Mouse (Mus musculus) telencephalon, adult 2 months (tissue): ENCODE data around the gene Hnf1b.

Experiments used
- DNase-seq: peaks from one replicate; pipeline ENCODE4 v3.0.0-alpha.2; 2011; ENCODE audit warnings: low read depth, low spot score

Hnf1b gene

DNA sequence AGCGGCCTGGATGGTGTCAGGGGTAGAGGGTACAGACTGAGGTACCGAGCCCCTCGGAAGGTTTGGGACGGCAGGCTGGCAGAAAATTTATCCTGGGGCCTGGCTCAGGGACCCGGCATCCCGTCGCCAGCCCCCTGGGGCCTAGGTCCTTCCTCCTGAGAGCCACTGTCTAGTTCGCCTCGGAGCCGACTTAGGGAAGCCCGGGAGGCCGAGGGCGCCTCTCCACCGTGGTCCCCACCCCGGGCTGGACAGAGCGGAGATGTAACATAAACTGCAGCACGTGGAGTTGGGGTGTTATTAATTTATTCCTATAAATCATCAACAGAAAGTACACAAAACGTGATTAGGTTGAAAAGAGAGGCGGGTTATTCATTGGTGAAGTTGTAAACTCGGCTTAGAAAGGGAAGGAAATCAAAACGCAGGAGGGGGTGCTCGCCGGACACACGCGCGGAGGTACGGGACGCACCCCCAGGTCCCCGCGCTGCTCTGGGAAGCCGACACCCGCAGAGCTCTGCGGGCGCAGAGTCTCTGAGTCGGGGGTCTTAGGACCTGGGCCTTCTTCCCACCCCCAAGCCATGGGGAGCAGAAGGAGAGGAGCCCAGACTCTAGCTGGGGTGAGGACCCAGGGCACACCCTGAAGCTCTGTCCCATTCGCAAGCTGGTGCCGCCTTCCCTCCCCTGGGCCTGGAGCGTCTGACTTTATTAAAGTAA, 2.8 kb downstream of the Hnf1b start:
- no peak for DNase-seq

DNA sequence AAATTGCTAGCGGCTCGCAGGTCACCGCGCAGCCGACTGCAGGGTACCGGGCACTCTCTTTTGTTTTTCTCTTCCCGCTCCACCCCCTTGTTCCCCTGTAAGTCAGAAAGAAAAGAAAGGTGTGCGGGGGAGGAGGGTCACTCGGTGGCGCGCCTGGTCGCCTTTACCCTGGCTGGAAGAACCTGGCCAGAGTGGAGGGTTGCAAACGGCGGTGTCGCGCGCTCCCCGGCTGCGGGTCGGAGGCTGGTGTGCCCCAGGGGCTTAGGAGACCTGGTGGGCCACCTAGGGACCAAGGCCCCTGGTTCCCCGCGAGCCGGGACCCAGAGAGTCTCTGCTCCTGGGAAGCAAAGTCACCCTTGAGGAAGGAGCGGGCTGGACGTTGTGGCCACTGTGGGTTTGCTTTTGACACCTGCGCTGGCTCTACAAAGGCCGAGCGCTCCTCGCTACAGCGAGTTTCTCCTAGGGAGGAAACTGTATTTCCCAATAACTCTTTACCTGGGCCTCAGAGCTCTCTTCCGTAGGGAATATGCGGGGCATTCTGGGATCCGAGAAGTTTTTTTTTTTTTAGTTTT, 3.4 kb downstream of the Hnf1b start:
- no peak for DNase-seq

DNA sequence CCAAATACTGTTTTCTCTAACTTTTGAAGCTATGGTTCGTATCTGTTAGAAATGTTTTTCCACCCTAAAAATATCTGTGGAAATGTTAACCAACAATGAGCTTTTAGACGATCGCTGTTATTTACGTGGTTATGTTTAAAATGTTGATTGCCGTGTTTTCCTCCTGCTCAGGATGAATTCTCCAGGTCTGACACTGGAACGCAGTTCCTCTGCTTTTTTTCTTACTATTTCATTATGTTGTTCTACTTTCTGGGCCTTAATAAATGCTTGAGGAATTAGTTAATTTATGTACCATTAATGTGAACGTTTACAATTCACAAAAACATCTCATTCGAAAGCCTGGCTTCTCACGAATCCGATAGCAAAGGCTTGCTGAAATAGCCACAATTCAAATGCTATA, 4.2 kb downstream of the Hnf1b start:
- no peak for DNase-seq

GRCm38 (mm10) chr11:83854707-83855106, 4.8 kb downstream of the Hnf1b start:
- no peak for DNase-seq

DNA sequence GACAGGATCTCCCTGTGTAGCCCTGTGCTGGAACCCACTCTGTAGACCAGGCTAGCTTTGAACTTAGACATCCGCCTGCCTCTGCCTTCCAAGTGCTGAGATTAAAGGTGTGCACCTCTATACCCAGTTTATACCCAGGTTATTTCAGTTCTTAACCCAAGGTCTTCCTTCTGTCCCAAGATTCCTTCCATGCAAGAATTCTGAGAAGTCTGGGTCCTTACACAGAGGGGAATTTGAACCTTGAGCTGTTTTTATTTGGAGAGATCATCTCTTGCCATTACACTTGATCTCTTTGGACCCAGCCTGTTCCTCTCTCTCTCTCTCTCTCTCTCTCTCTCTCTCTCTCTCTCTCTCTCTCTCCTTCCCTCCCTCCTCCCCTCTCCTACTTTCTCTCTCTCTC, 7.4 kb downstream of the Hnf1b start:
- no peak for DNase-seq

DNA sequence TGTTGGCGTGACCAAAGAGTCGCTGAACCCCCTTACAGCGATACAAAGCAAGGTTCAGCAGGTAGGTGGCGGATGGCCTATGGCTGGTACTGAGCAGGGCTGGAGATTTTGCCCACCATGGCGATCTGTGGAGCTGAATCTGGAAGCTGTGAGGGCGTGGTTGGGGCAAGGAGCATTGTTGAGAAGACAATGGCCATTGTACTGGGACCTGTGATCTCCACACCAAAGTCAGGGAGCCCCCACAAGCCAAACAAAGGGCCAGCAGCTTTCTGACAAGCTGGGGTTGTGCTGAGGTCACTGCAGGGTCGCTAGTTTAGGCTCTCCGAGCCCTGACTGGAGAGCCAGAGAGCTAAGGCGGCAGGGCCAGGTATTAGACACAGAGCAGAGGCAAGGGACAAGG, 15.4 kb downstream of the Hnf1b start:
- no peak for DNase-seq

GRCm38 (mm10) chr11:83867571-83867970, 17.7 kb downstream of the Hnf1b start:
- DNase-seq = no peak

DNA sequence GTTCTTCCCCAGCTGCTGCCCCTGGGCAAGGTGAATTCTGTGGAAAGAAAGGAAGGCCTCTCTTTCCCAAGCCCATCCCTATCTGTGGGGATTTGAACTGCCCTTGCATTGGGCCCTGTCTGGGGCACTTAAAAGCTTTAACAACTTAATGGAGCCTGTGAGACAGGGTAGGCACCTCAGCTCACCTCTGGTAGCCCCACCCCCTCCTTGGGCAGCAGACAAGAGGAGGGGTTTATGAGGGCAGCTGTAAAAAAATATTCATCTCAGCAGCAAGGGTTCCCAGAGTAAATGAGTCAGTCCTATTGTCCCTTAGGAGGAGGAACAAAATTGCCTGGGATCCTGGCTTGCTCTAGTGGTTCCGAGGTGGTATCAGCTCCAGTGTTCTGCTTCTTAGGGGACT, 19.3 kb downstream of the Hnf1b start:
- no peak for DNase-seq

DNA sequence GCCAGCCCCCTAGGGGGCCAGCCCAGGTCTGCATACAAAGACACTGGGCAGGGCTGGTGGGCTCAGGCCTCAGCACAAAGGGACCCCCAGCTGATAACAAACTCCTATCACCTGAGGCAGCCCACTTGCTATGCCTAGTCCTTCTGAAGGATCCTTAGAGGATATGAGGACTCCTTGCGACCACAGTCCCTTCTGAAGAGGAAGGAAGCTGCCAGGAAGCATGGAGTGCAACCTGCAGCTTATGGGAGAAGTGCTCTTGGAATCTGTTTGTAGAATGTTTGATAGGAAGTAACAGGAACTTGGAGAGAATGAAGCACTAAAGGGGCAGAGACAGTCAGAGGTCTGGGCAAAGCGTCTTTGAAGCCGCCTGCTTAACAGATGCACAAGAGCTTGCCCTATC, 19.8 kb downstream of the Hnf1b start:
- no peak for DNase-seq

GRCm38 (mm10) chr11:83871780-83872554, 22.1 kb downstream of the Hnf1b start:
- DNase-seq = peak; percentile 35

GRCm38 (mm10) chr11:83873509-83873908, 23.6 kb downstream of the Hnf1b start:
- no peak for DNase-seq

GRCm38 (mm10) chr11:83876630-83877029, 26.8 kb downstream of the Hnf1b start:
- DNase-seq = no peak

GRCm38 (mm10) chr11:83877765-83878164, 27.9 kb downstream of the Hnf1b start:
- DNase-seq = no peak

GRCm38 (mm10) chr11:83878417-83878952, 28.6 kb downstream of the Hnf1b start:
- no peak for DNase-seq

- DNase-seq = no peak
These were observed 29.3 kb downstream of the Hnf1b start for GRCm38 (mm10) chr11:83879130-83879529.

- DNase-seq = no peak
These were observed 31.6 kb downstream of the Hnf1b start for GRCm38 (mm10) chr11:83881438-83881837.

- no peak for DNase-seq
These were observed 32.7 kb downstream of the Hnf1b start for GRCm38 (mm10) chr11:83882552-83882951.

- no peak for DNase-seq
These were observed 33.2 kb downstream of the Hnf1b start for GRCm38 (mm10) chr11:83883074-83883473.

DNA sequence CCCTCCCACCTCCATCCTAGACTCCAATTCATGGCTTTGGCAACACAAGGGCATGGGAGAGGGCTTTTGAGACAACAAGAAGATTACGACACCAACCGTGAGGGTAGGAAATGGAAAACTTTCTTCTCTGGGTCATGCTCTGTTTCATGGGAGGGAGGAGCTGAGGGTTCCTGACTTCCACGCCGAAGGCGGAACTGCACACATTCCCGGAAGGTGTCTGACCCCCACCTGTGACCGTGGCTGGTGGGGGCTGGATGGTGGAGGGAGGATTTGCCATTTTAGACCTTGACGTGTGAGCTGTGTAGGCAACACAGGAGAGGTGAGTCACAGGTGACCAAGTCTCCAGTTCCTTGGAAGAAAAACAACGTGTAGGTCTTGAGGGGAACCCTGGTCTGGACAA, 33.9 kb downstream of the Hnf1b start:
- no peak for DNase-seq

- DNase-seq = no peak
These were observed 35.3 kb downstream of the Hnf1b start for GRCm38 (mm10) chr11:83885175-83885574.

DNA sequence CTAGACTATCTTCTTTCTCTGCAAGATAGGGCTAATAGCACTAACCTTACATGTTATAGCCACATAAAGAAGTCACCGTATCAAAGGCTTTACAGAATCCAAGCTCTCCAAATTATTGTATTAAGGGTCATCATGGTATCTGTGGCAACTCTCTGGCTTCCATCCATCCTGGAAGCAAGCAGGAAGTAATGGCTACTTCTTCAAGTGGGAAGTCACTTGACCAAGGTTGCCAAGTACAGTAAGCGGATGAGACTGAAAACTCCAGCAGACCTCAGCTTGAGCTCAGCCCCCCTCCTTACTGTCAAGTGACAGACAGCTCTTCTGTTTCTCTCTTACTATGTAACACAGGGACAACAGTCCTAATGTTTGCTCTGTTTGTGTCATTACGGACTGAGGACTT, 36.9 kb downstream of the Hnf1b start:
- no peak for DNase-seq

- DNase-seq = no peak
These were observed 41.5 kb downstream of the Hnf1b start for GRCm38 (mm10) chr11:83891366-83891765.

DNA sequence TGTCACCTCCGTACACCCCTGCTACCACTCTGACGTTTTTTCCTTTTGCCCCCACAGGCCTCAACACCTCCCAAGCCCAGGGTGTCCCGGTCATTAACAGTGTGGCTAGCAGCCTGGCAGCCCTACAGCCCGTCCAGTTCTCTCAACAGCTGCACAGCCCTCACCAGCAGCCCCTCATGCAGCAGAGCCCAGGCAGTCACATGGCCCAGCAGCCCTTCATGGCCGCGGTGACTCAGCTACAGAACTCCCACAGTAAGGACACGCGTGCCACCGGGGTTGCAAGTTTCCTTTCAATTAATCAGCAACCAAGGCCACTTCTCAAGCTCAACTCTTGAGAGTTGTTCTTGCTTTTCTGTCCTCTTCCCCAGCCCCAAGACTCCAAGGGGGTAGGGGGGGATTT, 43.5 kb downstream of the Hnf1b start:
- no peak for DNase-seq
